Mouse (Mus musculus) mature B cell (primary cell): ENCODE data around the gene Cntn2.

Experiments
- in situ Hi-C: fragments of 300-500 bp; cut with MboI; formaldehyde crosslinking; loops from 2 replicates; pipeline ENCODE4 v1.14.3; 2019

Gene Cntn2

DNA sequence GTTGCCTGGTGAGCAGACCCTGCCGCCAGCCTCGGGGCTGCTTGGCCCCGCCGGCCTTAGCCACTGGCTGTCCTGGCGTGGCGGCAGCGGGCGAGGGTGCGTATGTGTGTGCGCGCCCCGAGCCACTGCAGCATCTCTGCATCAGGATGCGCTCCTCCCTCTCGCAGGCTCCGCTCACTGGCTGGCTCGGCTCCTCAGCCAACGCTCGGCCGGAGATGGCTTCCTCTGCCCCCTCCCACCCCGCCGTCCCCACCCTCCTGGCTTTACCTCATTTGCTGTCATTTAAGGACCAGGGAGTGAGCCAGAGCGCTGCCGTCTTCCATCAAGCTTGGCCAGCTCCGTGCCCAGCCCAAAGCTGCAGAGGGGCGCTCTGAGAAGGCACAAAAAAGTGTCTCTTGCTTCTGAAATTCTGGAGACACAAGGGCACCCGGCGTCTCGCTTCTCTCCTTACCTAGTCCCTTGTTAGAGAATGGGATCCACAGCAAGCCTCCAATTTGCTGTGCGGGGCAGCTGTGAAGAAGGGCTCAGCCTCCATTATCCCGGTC is at the start of gene Cntn2:
Gene Cntn2, minus strand, starts transcription at position 495 of the 545 bp plus-strand sequence.
- in situ Hi-C loops = no loop called here

- in situ Hi-C loops = loop anchor here (5.0 kb wide), 1 partner anchor 65 kb away; no protein-coding TSS in a partner anchor
These were observed 49.1 kb upstream of the Cntn2 start for GRCm38 (mm10) chr1:132592145-132592544.

- in situ Hi-C loops = loop anchor here (5.0 kb wide), 1 partner anchor 64 kb away; no protein-coding TSS in a partner anchor
These were observed 48.4 kb upstream of the Cntn2 start for GRCm38 (mm10) chr1:132591399-132591930.

DNA sequence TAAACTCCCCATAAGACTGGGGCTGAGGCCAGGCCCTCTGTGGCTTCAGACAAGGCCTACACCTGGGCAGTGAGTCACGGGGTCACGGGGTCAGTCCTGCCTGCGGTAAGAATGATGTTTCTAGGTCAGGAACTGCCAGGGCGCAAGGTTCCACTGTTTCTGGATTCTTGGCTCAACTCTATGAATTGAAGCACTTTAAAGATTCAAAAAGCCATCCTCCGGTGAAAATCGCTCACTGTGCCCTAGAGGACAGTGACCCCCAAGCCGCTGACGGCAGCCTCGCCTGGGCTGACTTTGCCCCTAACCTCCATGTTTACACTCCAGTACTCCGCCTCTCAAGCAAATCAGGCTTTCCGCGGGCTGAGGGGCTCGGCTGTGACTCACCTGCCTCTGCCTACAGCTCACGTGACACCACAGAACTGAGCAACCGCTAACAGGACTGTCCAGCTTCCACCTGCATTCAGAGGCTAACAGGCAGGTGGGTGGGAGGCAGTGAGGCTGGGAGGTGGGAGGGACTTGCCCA is 43.7 kb upstream of the Cntn2 start:
- in situ Hi-C loops = no loop called here

GRCm38 (mm10) chr1:132585376-132585775 is 42.3 kb upstream of the Cntn2 start:
- in situ Hi-C loops = no loop called here

GRCm38 (mm10) chr1:132582998-132583604 is 40.0 kb upstream of the Cntn2 start:
- in situ Hi-C loops = no loop called here

- in situ Hi-C loops = no loop called here
These were observed 39.1 kb upstream of the Cntn2 start for GRCm38 (mm10) chr1:132581845-132582839.

GRCm38 (mm10) chr1:132580063-132580462 is 37.0 kb upstream of the Cntn2 start:
- in situ Hi-C loops = no loop called here

DNA sequence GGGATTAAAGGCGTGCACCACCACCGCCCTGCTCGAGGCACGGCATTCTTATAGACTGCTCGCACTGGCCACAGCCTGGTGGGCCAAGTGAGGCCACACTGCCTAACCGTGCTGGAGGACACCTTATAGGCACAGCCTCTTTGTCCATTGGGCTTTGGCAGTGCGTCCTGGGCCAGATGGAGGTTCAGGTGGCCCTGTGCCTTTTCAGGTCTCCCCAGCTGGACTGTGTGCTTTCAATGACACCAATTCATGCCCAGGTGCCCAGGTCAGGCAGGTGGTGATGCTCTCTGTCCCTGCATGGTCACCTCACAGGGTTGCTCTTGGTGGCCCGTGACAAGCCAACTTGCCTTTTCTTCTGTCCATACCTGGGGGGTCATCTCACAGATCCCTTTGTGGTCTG is 33.8 kb upstream of the Cntn2 start:
- in situ Hi-C loops = no loop called here

- in situ Hi-C loops = no loop called here
These were observed 29.8 kb upstream of the Cntn2 start for GRCm38 (mm10) chr1:132572851-132573250.

GRCm38 (mm10) chr1:132571613-132572012 is 28.6 kb upstream of the Cntn2 start:
- in situ Hi-C loops = no loop called here

DNA sequence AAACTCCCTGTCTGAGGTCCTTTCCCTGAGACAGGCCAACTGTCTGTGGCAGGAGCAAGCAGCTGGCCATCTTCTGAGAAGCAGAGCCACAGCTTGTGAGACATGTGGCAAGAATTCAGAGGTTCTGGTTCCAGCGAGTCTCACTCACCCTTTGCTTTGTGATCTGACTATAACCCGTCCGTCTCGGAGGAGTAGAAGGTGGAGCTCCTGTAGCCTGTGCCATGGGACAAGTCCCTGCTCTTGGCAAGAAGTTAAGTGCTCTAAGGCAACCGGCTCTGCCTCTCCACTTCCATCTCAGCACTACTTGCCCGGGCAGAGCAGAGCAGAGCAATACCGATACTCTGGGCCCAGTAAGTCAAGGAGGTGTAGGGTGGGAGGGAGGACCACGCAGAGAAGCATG is 27.9 kb upstream of the Cntn2 start:
- in situ Hi-C loops = no loop called here

GRCm38 (mm10) chr1:132570068-132570780 is 27.2 kb upstream of the Cntn2 start:
- in situ Hi-C loops = no loop called here

- in situ Hi-C loops = no loop called here
These were observed 26.5 kb upstream of the Cntn2 start for GRCm38 (mm10) chr1:132569516-132569915.

DNA sequence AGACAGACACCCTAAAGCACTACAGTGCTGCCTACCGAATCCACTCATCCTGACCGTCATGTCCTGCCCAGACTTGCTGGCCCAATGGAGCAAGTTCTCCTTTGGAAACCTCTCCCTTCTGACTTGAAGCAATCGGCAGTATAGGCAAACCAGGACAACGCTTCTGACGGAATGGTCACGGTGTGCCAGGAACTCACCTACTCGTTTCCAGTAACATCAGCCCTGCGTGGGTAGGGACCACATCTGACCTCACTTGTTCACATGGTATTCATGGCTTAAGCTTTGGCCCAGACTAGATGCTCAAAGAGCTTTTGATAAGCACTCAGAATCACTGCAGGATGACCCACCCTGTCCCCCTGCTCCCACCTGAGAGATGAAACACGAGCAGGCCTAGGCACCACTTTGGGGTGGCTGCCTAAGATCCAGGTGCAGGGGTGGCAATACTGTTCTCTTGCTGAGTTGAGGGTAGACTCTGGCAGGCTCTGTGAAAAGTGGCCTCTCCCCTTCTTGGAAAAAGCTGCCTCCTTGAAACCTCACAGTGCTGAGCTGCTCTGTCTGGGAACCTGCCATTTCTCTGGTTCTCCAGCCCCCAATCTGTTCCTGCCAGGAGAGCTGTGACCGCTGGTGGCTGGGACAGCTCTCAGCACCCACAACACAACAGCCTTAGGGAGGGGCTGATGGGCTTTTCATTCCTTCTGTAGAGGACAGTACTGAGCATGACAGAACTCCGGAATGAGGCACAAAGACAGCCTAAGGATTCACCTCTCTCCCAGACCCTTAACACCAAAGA is 24.5 kb upstream of the Cntn2 start:
- in situ Hi-C loops = no loop called here

- in situ Hi-C loops = no loop called here
These were observed 22.7 kb upstream of the Cntn2 start for GRCm38 (mm10) chr1:132565766-132566165.

GRCm38 (mm10) chr1:132564946-132565345 is 21.9 kb upstream of the Cntn2 start:
- in situ Hi-C loops = no loop called here

- in situ Hi-C loops = no loop called here
These were observed 19.3 kb upstream of the Cntn2 start for GRCm38 (mm10) chr1:132562337-132562795.

- in situ Hi-C loops = no loop called here
These were observed 18.0 kb upstream of the Cntn2 start for GRCm38 (mm10) chr1:132560907-132561700.

DNA sequence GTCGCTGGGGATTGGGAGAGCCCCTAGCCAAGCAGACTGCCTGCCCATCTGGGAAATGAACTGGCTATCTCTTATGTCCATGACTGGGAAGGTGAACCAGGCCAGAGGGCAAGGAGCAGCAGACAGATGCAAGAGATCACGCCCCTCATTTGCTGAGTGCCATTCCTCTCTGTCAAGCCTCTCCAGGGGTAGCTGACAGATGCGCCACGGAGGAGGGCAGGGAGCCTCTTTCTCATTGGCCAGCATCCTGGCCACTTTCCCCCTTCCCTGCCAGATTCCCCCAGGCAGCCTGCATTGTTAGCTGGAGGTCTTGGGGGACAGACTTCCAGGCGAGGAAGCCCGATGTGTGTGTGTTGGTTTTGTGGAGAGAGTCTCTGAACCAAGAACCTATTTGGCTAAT is 16.0 kb upstream of the Cntn2 start:
- in situ Hi-C loops = no loop called here
